Comparison of ENCODE assay signal across 8 mouse cellular contexts in genomic region chr15:4026831-4027584, GRCm38 (mm10). TPM values are rescaled to one million over a fixed set of nuclear protein-coding genes. Genes with fewer than 3 reads are reported as not detected.
DNase-seq lines count a peak whose midpoint lies in the region; ATAC-seq and TF ChIP-seq lines count a peak whose summit lies in the region.

No protein-coding gene starts in this region.

- H3K79me2 ChIP-seq in MEL (ENCODE audit: control insufficient read depth, insufficient read depth, low read length, poor library complexity), result peaks cover 24% of the 10 kb centered on the region

- peak in 1 of 2 experiments; percentile 51; a peak in 1 of 4 replicates for TF ChIP-seq EP300 in MEL (IDR thresholded peaks at IDR 0.05; ENCODE audit: low read depth in 1 of 2, low read length in 2 of 2)

- peak overlapping the region; percentile 71 for H3K4me2 ChIP-seq in lung, embryonic 15.5 days

- 0% methylated on average over 60 of the region's 65 CpGs for WGBS in lung, embryonic 15.5 days
- WGBS in olfactory bulb, adult 2 months, result 0% methylated on average over 65 of the region's 65 CpGs

- H3K4me1 ChIP-seq in MEL (ENCODE audit: control insufficient read depth in 1 of 2, insufficient read depth in 2 of 2, low read length in 2 of 2), result peaks cover 0 to 13% of the 10 kb centered on the region in 2 experiments; a peak in 2 of 4 replicates
- H3K4me1 ChIP-seq in lung, embryonic 15.5 days, result peaks cover 21% of the 10 kb centered on the region
- peaks cover 8% of the 10 kb centered on the region for H3K4me1 ChIP-seq in olfactory bulb, adult 2 months (ENCODE audit: control insufficient read depth, insufficient read depth, low read length)

- H3K27me3 ChIP-seq in MEL (ENCODE audit: control insufficient read depth in 1 of 2, insufficient read depth in 2 of 2, low read length in 2 of 2), result no peaks in the 10 kb centered on the region
- no peaks in the 10 kb centered on the region for H3K27me3 ChIP-seq in lung, embryonic 15.5 days

- no peak for TF ChIP-seq RAD21 in MEL (IDR thresholded peaks at IDR 0.05; ENCODE audit: low read depth, low read length)

- peak; percentile 38 to 65; a peak in 2 of 4 replicates for TF ChIP-seq POLR2A in MEL (IDR thresholded peaks at IDR 0.05; ENCODE audit: control insufficient read depth in 1 of 2, insufficient read depth in 1 of 2, low read depth in 1 of 2, low read length in 2 of 2, poor library complexity in 1 of 2)
- TF ChIP-seq POLR2A in olfactory bulb, adult 2 months (IDR thresholded peaks at IDR 0.05; ENCODE audit: insufficient read depth, low read depth, low read length), result no peak

- peaks cover 0 to 4% of the 10 kb centered on the region in 2 experiments; a peak in 1 of 4 replicates for H3K36me3 ChIP-seq in MEL (ENCODE audit: control insufficient read depth in 1 of 2, insufficient read depth in 2 of 2, low read length in 2 of 2)
- H3K36me3 ChIP-seq in lung, embryonic 15.5 days, result no peaks in the 10 kb centered on the region

- H3K9ac ChIP-seq in MEL (ENCODE audit: control insufficient read depth, low read depth, low read length, poor library complexity, severe bottlenecking), result peak overlapping the region; percentile 97
- peak overlapping the region; percentile 78 for H3K9ac ChIP-seq in lung, embryonic 15.5 days

- peak overlapping the region; percentile 58 to 85 for H3K4me3 ChIP-seq in MEL (ENCODE audit: control insufficient read depth in 1 of 2, insufficient read depth in 1 of 2, low read depth in 2 of 2, low read length in 2 of 2)
- H3K4me3 ChIP-seq in lung, embryonic 15.5 days, result peak overlapping the region; percentile 77
- peak overlapping the region; percentile 90 for H3K4me3 ChIP-seq in olfactory bulb, adult 2 months (ENCODE audit: insufficient read depth, low read depth, low read length)

- no peaks in the 10 kb centered on the region for H3K9me3 ChIP-seq in MEL (replicated peaks; ENCODE audit: insufficient read depth, low read length)
- no peaks in the 10 kb centered on the region for H3K9me3 ChIP-seq in lung, embryonic 15.5 days

- ATAC-seq in hematopoietic stem cell, adult 5-6 weeks (replicated peaks in 1 of 2; ENCODE audit: insufficient read depth in 1 of 2, low FRiP score in 2 of 2, low TSS enrichment in 1 of 2, low read depth in 1 of 2, poor library complexity in 2 of 2, severe bottlenecking in 2 of 2), result peak; percentile 89 to 94
- peak; percentile 85 for ATAC-seq in lung, embryonic 15.5 days (ENCODE audit: borderline replicate concordance, extremely low read depth, low FRiP score, low TSS enrichment)

- no peak for TF ChIP-seq CTCF in MEL (IDR thresholded peaks at IDR 0.05 in 2 of 3, conservative IDR thresholded peaks at IDR 0.05 in 1 of 3; ENCODE audit: control insufficient read depth in 1 of 3, insufficient read depth in 1 of 3, low read depth in 2 of 3, low read length in 3 of 3, poor library complexity in 1 of 3, severe bottlenecking in 1 of 3)
- TF ChIP-seq CTCF in olfactory bulb, adult 2 months (IDR thresholded peaks at IDR 0.05; ENCODE audit: insufficient read depth, low read depth, low read length), result no peak

- H3K27ac ChIP-seq in MEL (ENCODE audit: control insufficient read depth, low read depth, low read length), result peak overlapping the region; percentile 94
- peak overlapping the region; percentile 97 for H3K27ac ChIP-seq in lung, embryonic 15.5 days
- H3K27ac ChIP-seq in olfactory bulb, adult 2 months (ENCODE audit: insufficient read depth, low read depth, low read length), result peak overlapping the region; percentile 97

- DNase-seq in MEL (ENCODE audit: low read depth, low spot score), result peak; percentile 92
- DNase-seq in cerebellum, adult 8-10 months, result peak; percentile 84
- DNase-seq in forelimb bud, embryonic 11.5 days (ENCODE audit: low read depth, low spot score), result peak; percentile 82
- peak; percentile 61 for DNase-seq in layer of hippocampus, adult 9-10 months (ENCODE audit: low spot score)
- DNase-seq in thymus, adult 18-20 months, result peak; percentile 69 to 73

TF ChIP-seq in MEL, 35 proteins besides CTCF, POLR2A, EP300 and RAD21 (continues in another document):
- no peak for TF ChIP-seq E2F4 (IDR thresholded peaks at IDR 0.05; ENCODE audit: borderline replicate concordance, low read depth, low read length)
- peak; percentile 51; the same call in 1 of the 2 replicates for TF ChIP-seq ELF1 (IDR thresholded peaks at IDR 0.05; ENCODE audit: low read depth, low read length)
- TF ChIP-seq BHLHE40 (IDR thresholded peaks at IDR 0.05; ENCODE audit: borderline replicate concordance, low read depth, low read length), result no peak
- TF ChIP-seq MAX (IDR thresholded peaks at IDR 0.05; ENCODE audit: low read length), result no peak
- peak; percentile 95; the same call in 1 of the 2 replicates for TF ChIP-seq UBTF (IDR thresholded peaks at IDR 0.05; ENCODE audit: borderline replicate concordance, insufficient read depth, low read depth, low read length)
- 0 out of 2 replicates have a peak, but pooled peaks have one; percentile 29 for TF ChIP-seq USF1 (IDR thresholded peaks at IDR 0.05; ENCODE audit: low read depth, low read length)
- peak; percentile 76 for TF ChIP-seq HCFC1 (IDR thresholded peaks at IDR 0.05; ENCODE audit: low read depth, low read length)
- peak; percentile 78 for TF ChIP-seq ETS1 (IDR thresholded peaks at IDR 0.05; ENCODE audit: low read depth, low read length)
- no peak for TF ChIP-seq MAFK (IDR thresholded peaks at IDR 0.05; ENCODE audit: borderline replicate concordance, low read depth, low read length)
- peak; percentile 64; the same call in 1 of the 2 replicates for TF ChIP-seq ZMIZ1 (IDR thresholded peaks at IDR 0.05; ENCODE audit: low read depth, low read length)
- TF ChIP-seq MYB (IDR thresholded peaks at IDR 0.05; ENCODE audit: low read depth, low read length), result no peak
- TF ChIP-seq ZNF384 (IDR thresholded peaks at IDR 0.05; ENCODE audit: low read depth, low read length), result no peak
- TF ChIP-seq MXI1 (IDR thresholded peaks at IDR 0.05; ENCODE audit: low read depth, low read length), result peak; percentile 36
- TF ChIP-seq TAL1 (IDR thresholded peaks at IDR 0.05; ENCODE audit: low read length), result no peak
- no peak for TF ChIP-seq MEF2A (IDR thresholded peaks at IDR 0.05; ENCODE audit: extremely low read depth, insufficient replicate concordance, low read depth, low read length, poor library complexity, severe bottlenecking)
- TF ChIP-seq RCOR1 (IDR thresholded peaks at IDR 0.05; ENCODE audit: low read depth, low read length), result 0 out of 2 replicates have a peak, but pooled peaks have one; percentile 5
- TF ChIP-seq TCF12 (IDR thresholded peaks at IDR 0.05; ENCODE audit: low read depth, low read length), result peak; percentile 25
- TF ChIP-seq KAT2A (conservative IDR thresholded peaks at IDR 0.05; ENCODE audit: low read depth, low read length), result no peak
- TF ChIP-seq ZKSCAN1 (IDR thresholded peaks at IDR 0.05; ENCODE audit: low read depth, low read length), result no peak
- TF ChIP-seq MYC (IDR thresholded peaks at IDR 0.05; ENCODE audit: low read depth, low read length), result no peak
- no peak for TF ChIP-seq NRF1 (IDR thresholded peaks at IDR 0.05; ENCODE audit: insufficient read depth, low read depth, low read length, poor library complexity, severe bottlenecking)
- no peak for TF ChIP-seq USF2 (IDR thresholded peaks at IDR 0.05; ENCODE audit: borderline replicate concordance in 1 of 2, insufficient read depth in 1 of 2, low read depth in 1 of 2, low read length in 2 of 2)
- TF ChIP-seq CHD2 (IDR thresholded peaks at IDR 0.05; ENCODE audit: low read length), result no peak
- no peak for TF ChIP-seq POLR2AphosphoS5 (IDR thresholded peaks at IDR 0.05; ENCODE audit: borderline replicate concordance, low read depth, low read length)
- no peak for TF ChIP-seq GABPA (IDR thresholded peaks at IDR 0.05; ENCODE audit: low read depth, low read length)
- no peak for TF ChIP-seq ZC3H11A (IDR thresholded peaks at IDR 0.05; ENCODE audit: low read depth, low read length)
- TF ChIP-seq SMC3 (IDR thresholded peaks at IDR 0.05; ENCODE audit: low read depth, low read length), result no peak
- 0 out of 2 replicates have a peak, but pooled peaks have one; percentile 33 for TF ChIP-seq NELFE (IDR thresholded peaks at IDR 0.05; ENCODE audit: low read depth, low read length)
- peak; percentile 78 for TF ChIP-seq MAZ (IDR thresholded peaks at IDR 0.05; ENCODE audit: low read depth, low read length)
- no peak for TF ChIP-seq POLR2AphosphoS2 (IDR thresholded peaks at IDR 0.05; ENCODE audit: low read length)
- TF ChIP-seq SIN3A (IDR thresholded peaks at IDR 0.05; ENCODE audit: low read length), result peak; percentile 94
- no peak for TF ChIP-seq TBP (IDR thresholded peaks at IDR 0.05; ENCODE audit: low read depth, low read length)
- no peak for TF ChIP-seq JUND (IDR thresholded peaks at IDR 0.05; ENCODE audit: low read depth, low read length)

RNA-seq across cellular contexts. Expression of gene Oxct1, which starts 0.8 kb away (rescaled TPM):
- total RNA-seq in MEL (2012; rRNA removed), result 112 and 140 TPM in 2 replicates
- 100 to 1,000 TPM in 1 of 2 experiments, not detected in 1; 168 TPM for polyA plus RNA-seq in MEL (2012; ENCODE audit: insufficient read depth in 1 of 2, insufficient read length in 2 of 2, low read depth in 1 of 2, low replicate concordance in 2 of 2, missing spikeins in 1 of 2)
- total RNA-seq in hematopoietic stem cell, adult 5-6 weeks (2017), result 206 and 358 TPM in 2 replicates
- 232 and 243 TPM in 2 replicates for polyA plus RNA-seq in lung, embryonic 15.5 days (2015; fragmentation: Nextera tagmentation; extraction: Ambion mirVana)
- polyA plus RNA-seq in olfactory bulb, adult 2 months (2012; ENCODE audit: insufficient read depth, insufficient read length, low replicate concordance, missing spikeins), result 209 TPM in 1 of 2 replicates, not detected in the other

RNA-seq across cellular contexts. Expression of gene AW549877, which starts 31.5 kb away (rescaled TPM):
- total RNA-seq in MEL (2012; rRNA removed), result 4.2 and 5.0 TPM in 2 replicates
- polyA plus RNA-seq in MEL (2012; ENCODE audit: insufficient read depth in 1 of 2, insufficient read length in 2 of 2, low read depth in 1 of 2, low replicate concordance in 2 of 2, missing spikeins in 1 of 2), result 10 to 100 TPM in 1 of 2 experiments, not detected in 1; 13.5 TPM
- 15.5 and 19.9 TPM in 2 replicates for total RNA-seq in hematopoietic stem cell, adult 5-6 weeks (2017)
- 27.3 and 27.9 TPM in 2 replicates for polyA plus RNA-seq in lung, embryonic 15.5 days (2015; fragmentation: Nextera tagmentation; extraction: Ambion mirVana)
- not detected in 2 replicates for polyA plus RNA-seq in olfactory bulb, adult 2 months (2012; ENCODE audit: insufficient read depth, insufficient read length, low replicate concordance, missing spikeins)

RNA-seq across cellular contexts. Expression of gene Fbxo4, which starts 47.6 kb away (rescaled TPM):
- total RNA-seq in MEL (2012; rRNA removed), result 5.9 and 8.0 TPM in 2 replicates
- polyA plus RNA-seq in MEL (2012; ENCODE audit: insufficient read depth in 1 of 2, insufficient read length in 2 of 2, low read depth in 1 of 2, low replicate concordance in 2 of 2, missing spikeins in 1 of 2), result 1 to 10 TPM in 1 of 2 experiments, not detected in 1; 7.4 TPM
- 18.8 and 19.3 TPM in 2 replicates for total RNA-seq in hematopoietic stem cell, adult 5-6 weeks (2017)
- polyA plus RNA-seq in lung, embryonic 15.5 days (2015; fragmentation: Nextera tagmentation; extraction: Ambion mirVana), result 13.2 and 13.6 TPM in 2 replicates
- polyA plus RNA-seq in olfactory bulb, adult 2 months (2012; ENCODE audit: insufficient read depth, insufficient read length, low replicate concordance, missing spikeins), result not detected in 2 replicates

Comparison
In these comparisons a context has a peak if more than half of its experiments do, and no peak if none do; other contexts are left out.
1. Peak in every context shown above with its lines: DNase-seq, ATAC-seq, H3K4me3 ChIP-seq and H3K27ac ChIP-seq.